Mouse (Mus musculus): ENCODE measurements around the gene Uimc1.

Uimc1 gene

DNA sequence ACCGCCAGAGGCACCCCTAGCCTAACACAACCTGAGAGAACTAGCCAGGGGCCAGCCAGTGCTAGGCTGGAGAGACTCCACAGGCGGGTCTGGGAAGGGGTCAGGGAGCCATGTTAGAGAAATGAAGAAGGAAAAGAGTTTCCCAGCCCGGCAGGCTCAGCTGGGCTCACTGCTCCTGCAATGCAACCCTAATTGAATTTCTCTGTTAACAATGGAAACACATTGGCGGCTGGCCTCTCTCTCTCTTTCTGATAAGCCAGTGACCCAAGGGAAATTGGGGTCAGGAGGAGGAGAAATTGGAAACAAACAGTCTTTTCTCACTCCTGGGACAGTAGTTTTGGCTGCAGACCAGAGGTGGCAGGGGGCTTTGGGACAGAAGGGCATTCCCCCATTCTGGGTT, 105.5 kb downstream of the Uimc1 start:
- DNase-seq (ENCODE audit: low spot score) = no peak

DNA sequence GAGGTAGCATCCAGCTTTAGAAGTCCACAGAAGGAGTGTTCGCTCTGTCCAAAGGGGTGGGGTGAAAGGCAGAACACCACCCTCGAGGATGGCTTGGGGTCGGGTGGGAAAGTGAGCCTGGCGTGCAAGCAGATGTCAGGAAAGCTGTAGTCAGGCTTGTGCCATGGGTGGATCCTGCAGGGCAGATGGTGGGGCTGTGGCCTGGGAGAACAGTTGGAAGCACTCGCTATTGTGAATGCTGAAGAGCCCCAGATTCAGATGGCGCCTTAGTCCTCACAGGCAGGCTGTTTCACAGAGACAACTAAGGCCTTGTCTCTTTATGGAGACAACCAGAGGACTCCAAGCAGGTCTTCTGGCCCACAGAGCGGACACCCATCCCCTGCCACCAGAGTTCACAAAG, 107.9 kb downstream of the Uimc1 start:
- DNase-seq (ENCODE audit: low spot score) = no peak

DNA sequence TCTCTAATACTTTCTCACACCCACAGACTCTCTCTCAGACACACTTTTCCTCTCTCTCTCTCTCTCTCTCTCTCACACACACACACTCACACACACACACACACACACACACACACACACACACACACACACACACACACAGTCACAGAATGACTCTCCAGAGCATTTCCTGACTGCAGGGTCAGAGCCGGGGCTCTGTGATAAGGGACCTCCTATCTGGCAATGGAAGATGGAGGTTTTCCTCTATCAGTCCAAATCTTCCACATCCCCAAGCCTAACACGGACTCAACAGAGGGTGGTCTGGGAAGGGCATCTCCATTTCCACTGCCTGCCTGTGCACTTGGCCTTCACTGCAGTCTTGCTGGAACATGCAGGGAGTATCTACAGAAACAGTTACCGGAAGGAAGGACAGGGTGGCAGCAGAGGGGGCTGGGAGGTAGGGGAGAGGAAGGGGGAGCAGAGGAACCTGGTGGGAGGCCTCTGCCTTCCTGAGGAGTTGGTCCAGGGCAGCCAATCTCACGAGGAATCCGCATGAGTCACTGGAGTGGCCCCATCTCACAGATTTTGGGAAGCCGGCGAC, 111.8 kb downstream of the Uimc1 start:
- no peak for DNase-seq (ENCODE audit: low spot score)

DNA sequence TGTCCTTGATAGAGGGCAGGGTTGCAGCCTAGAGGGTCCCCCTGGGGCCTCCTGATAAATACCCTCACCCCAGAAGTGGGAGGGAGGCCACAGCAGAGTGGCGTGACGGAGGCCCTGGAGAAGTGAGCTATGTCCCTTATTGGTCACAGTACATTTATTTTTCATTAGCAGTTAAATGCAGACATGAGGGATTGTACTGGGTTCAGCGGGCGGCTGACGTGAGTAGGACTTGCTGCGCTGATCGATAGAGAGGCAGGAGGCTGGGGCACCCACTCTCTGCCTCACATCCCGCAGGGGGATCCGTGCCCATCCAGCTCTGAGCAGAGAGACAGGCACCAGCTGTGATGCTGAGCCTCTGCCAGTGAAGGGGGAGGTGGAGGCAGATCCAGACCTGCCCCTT, 112.7 kb downstream of the Uimc1 start:
- DNase-seq (ENCODE audit: low spot score) = no peak

DNA sequence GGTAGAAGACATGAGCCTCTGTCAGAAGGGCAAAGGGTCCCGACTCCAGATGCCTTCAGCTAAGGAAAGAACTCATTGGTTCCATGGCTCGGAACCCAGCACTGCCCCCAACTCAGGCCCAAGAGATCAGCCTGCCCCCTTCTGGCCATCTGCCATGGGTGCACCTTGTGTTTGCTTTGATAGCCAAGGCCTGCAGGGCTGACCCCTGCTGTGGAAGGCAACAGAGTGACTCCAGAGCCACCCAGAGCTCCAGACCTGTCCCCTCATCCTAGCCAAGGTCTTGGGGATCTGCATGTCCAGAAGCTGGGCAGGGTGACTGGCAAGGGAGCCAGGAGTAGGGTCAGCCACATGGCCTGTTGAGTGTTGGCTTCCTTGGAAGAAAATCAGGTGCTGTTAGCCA, 116.5 kb downstream of the Uimc1 start:
- DNase-seq (ENCODE audit: low spot score) = no peak

DNA sequence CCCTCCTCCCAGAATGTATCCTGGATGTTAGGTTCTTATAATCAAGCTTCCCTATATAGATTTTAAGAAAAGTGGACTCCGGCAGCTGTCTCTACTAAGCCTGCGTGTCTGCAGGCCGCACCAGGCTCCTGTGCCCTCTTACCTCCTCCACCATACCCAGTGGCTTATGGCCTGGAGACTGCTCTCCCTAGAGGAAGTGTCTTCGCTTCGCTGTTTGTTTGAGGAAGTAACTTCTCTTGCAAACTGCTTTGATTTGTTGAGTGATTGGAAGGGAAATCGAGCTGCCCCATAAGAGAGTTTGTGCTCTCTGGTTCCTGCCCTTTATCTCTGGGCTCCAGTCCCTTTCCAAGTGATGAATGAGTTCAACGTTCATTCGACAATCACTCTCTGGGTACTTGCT, 117.1 kb downstream of the Uimc1 start:
- DNase-seq (ENCODE audit: low spot score) = no peak

DNA sequence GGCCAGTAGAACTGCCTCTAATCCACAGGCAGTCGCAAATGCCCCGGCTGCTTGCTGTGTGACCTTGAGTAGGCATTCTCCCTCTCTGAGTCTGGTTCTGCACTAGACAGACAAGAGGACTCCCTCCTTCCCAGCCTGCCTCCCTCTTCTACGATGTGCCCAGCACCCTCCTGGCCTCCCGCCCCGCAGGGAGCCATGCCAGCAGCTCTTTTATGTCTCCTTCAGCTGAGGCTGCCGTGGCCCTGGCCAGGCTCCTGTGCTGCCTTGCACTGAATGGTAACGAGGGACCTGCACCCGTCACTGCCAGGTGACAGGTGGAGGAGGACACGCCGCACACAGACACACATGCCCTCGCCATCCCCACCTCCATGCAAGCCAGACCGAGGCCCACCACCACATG, 119.1 kb downstream of the Uimc1 start:
- no peak for DNase-seq (ENCODE audit: low spot score)

DNA sequence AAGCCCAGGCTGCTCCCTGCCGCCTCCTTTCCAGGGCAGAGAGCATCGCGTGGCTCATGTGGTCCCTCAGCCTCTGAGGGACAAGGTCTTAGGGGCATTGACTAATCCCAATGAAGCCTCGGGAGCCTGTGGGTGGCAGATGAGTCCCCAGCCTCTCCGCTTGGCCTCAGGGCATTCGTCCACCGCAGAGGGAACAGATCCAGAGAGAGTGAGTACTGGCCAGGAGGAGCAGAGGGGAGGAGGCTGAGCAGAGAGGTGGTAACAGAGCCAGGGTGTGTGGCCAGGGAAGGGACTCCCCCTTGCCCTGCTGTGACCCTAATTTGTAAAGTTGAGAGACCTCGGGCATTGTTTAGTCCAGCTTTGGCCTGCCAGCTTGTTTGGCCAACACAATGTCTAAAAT, 121.3 kb downstream of the Uimc1 start:
- no peak for DNase-seq (ENCODE audit: low spot score)
